Mouse (Mus musculus) cerebellum, adult 8-10 months (tissue): ENCODE results near the gene Gm12184.
"Not testable (repeated sequence)": the region's sequence is repeated elsewhere in the genome, so short reads cannot be mapped to it uniquely, and the experiment has no call there.

Source experiments
- DNase-seq: peaks from one replicate; pipeline ENCODE4 v3.0.0; 2022

Gene Gm12184

GRCm38 (mm10) chr11:48798984-48799920 lies 27.2 kb downstream of the Gm12184 start:
- DNase-seq, result no peak

GRCm38 (mm10) chr11:48798308-48798707 lies 28.1 kb downstream of the Gm12184 start:
- no peak for DNase-seq

GRCm38 (mm10) chr11:48797287-48797686 lies 29.2 kb downstream of the Gm12184 start:
- DNase-seq, result no peak

GRCm38 (mm10) chr11:48796290-48796689 lies 30.2 kb downstream of the Gm12184 start:
- DNase-seq, result no peak

GRCm38 (mm10) chr11:48795221-48795620 lies 31.2 kb downstream of the Gm12184 start:
- no peak for DNase-seq

GRCm38 (mm10) chr11:48793184-48793583 lies 33.3 kb downstream of the Gm12184 start:
- DNase-seq, result no peak

GRCm38 (mm10) chr11:48791894-48792293 lies 34.6 kb downstream of the Gm12184 start:
- DNase-seq, result not testable (repeated sequence)

- no peak for DNase-seq
Observed at GRCm38 (mm10) chr11:48790946-48791345, 35.5 kb downstream of the Gm12184 start.

GRCm38 (mm10) chr11:48789973-48790823 lies 36.3 kb downstream of the Gm12184 start:
- DNase-seq, result peak; percentile 85

- no peak for DNase-seq
Observed at GRCm38 (mm10) chr11:48789215-48789614, 37.2 kb downstream of the Gm12184 start.

GRCm38 (mm10) chr11:48788311-48789089 lies 38.0 kb downstream of the Gm12184 start:
- peak; percentile 79 for DNase-seq

GRCm38 (mm10) chr11:48787455-48788211 lies 38.8 kb downstream of the Gm12184 start:
- DNase-seq, result no peak

- no peak for DNase-seq
Observed at GRCm38 (mm10) chr11:48782243-48782642, 44.2 kb downstream of the Gm12184 start.

GRCm38 (mm10) chr11:48779450-48779849 lies 47.0 kb downstream of the Gm12184 start:
- DNase-seq, result no peak

GRCm38 (mm10) chr11:48777303-48777702 lies 49.2 kb downstream of the Gm12184 start:
- DNase-seq, result no peak

- no peak for DNase-seq
Observed at GRCm38 (mm10) chr11:48776664-48777063, 49.8 kb downstream of the Gm12184 start.

- DNase-seq, result peak; percentile 35
Observed at GRCm38 (mm10) chr11:48775483-48775882, 51.0 kb downstream of the Gm12184 start.
